Mouse (Mus musculus): ENCODE measurements at regions not wholly inside any gene's neighbourhood (a gene's known extent, or its start where the extent isn't known, plus 50 kb on each side); places are given as distances from the start of the nearest gene placed in this dataset.

DNA sequence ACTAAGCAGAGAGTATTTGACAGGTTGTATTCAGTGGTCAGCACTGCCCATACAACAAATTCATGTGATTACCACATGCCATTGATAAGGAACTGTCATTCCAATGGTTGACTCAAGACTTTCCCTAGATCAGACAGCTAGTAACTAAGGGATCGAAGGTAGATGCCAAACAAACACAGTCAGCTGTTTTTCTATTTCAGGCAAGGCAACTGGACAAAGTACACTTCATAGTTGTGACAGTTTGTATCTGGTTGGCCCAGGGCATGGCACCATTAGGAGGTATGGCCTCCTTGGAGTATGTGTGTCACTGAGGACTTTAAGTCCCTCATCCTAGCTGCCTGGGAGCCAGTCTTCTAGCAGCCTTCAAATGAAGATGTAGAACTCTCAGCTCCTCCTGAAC lies 62.8 kb upstream of the Aldh1a3 start:
- Histone ChIP-seq H3K27ac (replicated peaks; ENCODE audit: insufficient read depth, low read depth, low read length) (no peak overlapping the region), H3K36me3 (ENCODE audit: control insufficient read depth, insufficient read depth, low read length) (no peaks in the 10 kb centered on the region), H3K4me1 (ENCODE audit: control insufficient read depth, insufficient read depth, low read length) (peaks cover 2% of the 10 kb centered on the region; the same call in 1 of the 2 replicates), H3K9ac (ENCODE audit: low read depth, low read length) (no peak overlapping the region), H3K27me3 (ENCODE audit: control insufficient read depth, insufficient read depth, low read length) (no peaks in the 10 kb centered on the region), H3K79me2 (ENCODE audit: control insufficient read depth, insufficient read depth, low read length) (no peaks in the 10 kb centered on the region), H3K4me3 (ENCODE audit: insufficient read depth, low read depth, low read length) (no peak overlapping the region)
- 35% methylated on average over 1 of the region's 1 CpGs for WGBS
- DNase-seq (ENCODE audit: extremely low read depth, low read depth, low spot score), result peak; percentile 89
- TF ChIP-seq CTCF (IDR thresholded peaks at IDR 0.05; ENCODE audit: low read depth, low read length) (no peak), POLR2A (IDR thresholded peaks at IDR 0.05; ENCODE audit: extremely low read depth, insufficient read depth, low read length) (no peak)

GRCm38 (mm10) chr7:66487751-66488150 lies 60.4 kb upstream of the Aldh1a3 start:
- Histone ChIP-seq H3K27me3 (ENCODE audit: control insufficient read depth, insufficient read depth, low read length) (no peaks in the 10 kb centered on the region), H3K27ac (replicated peaks; ENCODE audit: insufficient read depth, low read depth, low read length) (no peak overlapping the region), H3K36me3 (ENCODE audit: control insufficient read depth, insufficient read depth, low read length) (no peaks in the 10 kb centered on the region), H3K4me1 (ENCODE audit: control insufficient read depth, insufficient read depth, low read length) (peaks cover 2% of the 10 kb centered on the region; the same call in 1 of the 2 replicates), H3K9ac (ENCODE audit: low read depth, low read length) (no peak overlapping the region), H3K79me2 (ENCODE audit: control insufficient read depth, insufficient read depth, low read length) (no peaks in the 10 kb centered on the region), H3K4me3 (ENCODE audit: insufficient read depth, low read depth, low read length) (no peak overlapping the region)
- TF ChIP-seq CTCF (IDR thresholded peaks at IDR 0.05; ENCODE audit: low read depth, low read length) (no peak), POLR2A (IDR thresholded peaks at IDR 0.05; ENCODE audit: extremely low read depth, insufficient read depth, low read length) (no peak)
- no peak for DNase-seq (ENCODE audit: extremely low read depth, low read depth, low spot score)

GRCm38 (mm10) chr7:66480446-66480845 lies 53.1 kb upstream of the Aldh1a3 start:
- no peaks in the 10 kb centered on the region for H3K79me2 ChIP-seq (ENCODE audit: control insufficient read depth, insufficient read depth, low read length)
- no peaks in the 10 kb centered on the region for H3K27me3 ChIP-seq (ENCODE audit: control insufficient read depth, insufficient read depth, low read length)
- no peak for DNase-seq (ENCODE audit: extremely low read depth, low read depth, low spot score)
- 62% methylated on average over 4 of the region's 4 CpGs for WGBS
- no peaks in the 10 kb centered on the region; the same call in 1 of the 2 replicates for H3K4me1 ChIP-seq (ENCODE audit: control insufficient read depth, insufficient read depth, low read length)
- H3K27ac ChIP-seq (replicated peaks; ENCODE audit: insufficient read depth, low read depth, low read length), result no peak overlapping the region
- no peak for TF ChIP-seq CTCF (IDR thresholded peaks at IDR 0.05; ENCODE audit: low read depth, low read length)
- TF ChIP-seq POLR2A (IDR thresholded peaks at IDR 0.05; ENCODE audit: extremely low read depth, insufficient read depth, low read length), result no peak
- no peak overlapping the region for H3K4me3 ChIP-seq (ENCODE audit: insufficient read depth, low read depth, low read length)
- no peaks in the 10 kb centered on the region for H3K36me3 ChIP-seq (ENCODE audit: control insufficient read depth, insufficient read depth, low read length)
- no peak overlapping the region for H3K9ac ChIP-seq (ENCODE audit: low read depth, low read length)

DNA sequence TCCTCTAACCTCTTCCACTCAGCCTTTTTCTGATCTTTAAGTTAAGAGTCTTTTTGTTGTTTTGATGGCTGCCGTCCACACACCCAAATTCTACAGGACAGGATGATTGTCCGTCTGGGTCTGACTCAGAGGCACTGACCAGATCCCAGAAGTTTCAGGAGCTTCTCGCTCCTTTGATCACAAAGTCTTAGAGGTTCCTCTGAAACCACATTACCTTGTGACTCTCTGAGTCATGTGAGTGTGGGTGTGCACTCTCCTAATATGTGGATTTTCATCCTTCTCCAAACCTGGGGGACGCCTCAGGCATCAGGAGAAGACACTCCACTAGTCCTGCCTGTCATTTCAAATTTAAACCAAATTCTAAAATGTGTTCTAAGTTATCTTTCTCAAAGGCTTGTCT lies 52.0 kb upstream of the Aldh1a3 start:
- Histone ChIP-seq H3K4me3 (ENCODE audit: insufficient read depth, low read depth, low read length) (no peak overlapping the region), H3K27me3 (ENCODE audit: control insufficient read depth, insufficient read depth, low read length) (no peaks in the 10 kb centered on the region), H3K79me2 (ENCODE audit: control insufficient read depth, insufficient read depth, low read length) (no peaks in the 10 kb centered on the region), H3K36me3 (ENCODE audit: control insufficient read depth, insufficient read depth, low read length) (no peaks in the 10 kb centered on the region), H3K4me1 (ENCODE audit: control insufficient read depth, insufficient read depth, low read length) (no peaks in the 10 kb centered on the region; the same call in 1 of the 2 replicates), H3K27ac (replicated peaks; ENCODE audit: insufficient read depth, low read depth, low read length) (no peak overlapping the region), H3K9ac (ENCODE audit: low read depth, low read length) (no peak overlapping the region)
- no peak for DNase-seq (ENCODE audit: extremely low read depth, low read depth, low spot score)
- WGBS, result 94% methylated on average over 4 of the region's 4 CpGs
- TF ChIP-seq CTCF (IDR thresholded peaks at IDR 0.05; ENCODE audit: low read depth, low read length) (no peak), POLR2A (IDR thresholded peaks at IDR 0.05; ENCODE audit: extremely low read depth, insufficient read depth, low read length) (no peak)

DNA sequence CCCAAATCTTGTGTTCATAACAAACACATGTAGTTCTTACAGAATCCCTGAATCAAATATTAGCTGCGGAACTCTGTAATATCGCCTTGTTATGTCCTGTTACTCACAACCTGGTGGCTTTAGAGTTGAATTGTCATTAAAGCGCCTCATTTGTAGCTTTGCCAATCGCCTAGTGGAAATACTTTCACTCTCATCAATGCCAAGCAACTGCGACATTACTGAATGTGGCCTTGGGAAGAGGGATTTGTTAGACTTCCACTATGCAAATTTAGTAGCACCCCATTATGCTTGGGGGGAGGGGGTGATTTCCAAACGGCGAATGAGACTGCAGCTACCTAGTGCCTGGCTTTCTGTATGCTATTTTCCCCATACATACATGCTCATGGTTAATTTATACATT lies 50.8 kb upstream of the Aldh1a3 start:
- DNase-seq (ENCODE audit: extremely low read depth, low read depth, low spot score), result no peak
- H3K79me2 ChIP-seq (ENCODE audit: control insufficient read depth, insufficient read depth, low read length), result no peaks in the 10 kb centered on the region
- no peak overlapping the region for H3K4me3 ChIP-seq (ENCODE audit: insufficient read depth, low read depth, low read length)
- no peak overlapping the region for H3K9ac ChIP-seq (ENCODE audit: low read depth, low read length)
- no peaks in the 10 kb centered on the region; the same call in 1 of the 2 replicates for H3K4me1 ChIP-seq (ENCODE audit: control insufficient read depth, insufficient read depth, low read length)
- no peaks in the 10 kb centered on the region for H3K27me3 ChIP-seq (ENCODE audit: control insufficient read depth, insufficient read depth, low read length)
- H3K36me3 ChIP-seq (ENCODE audit: control insufficient read depth, insufficient read depth, low read length), result no peaks in the 10 kb centered on the region
- 85% methylated on average over 7 of the region's 7 CpGs for WGBS
- TF ChIP-seq CTCF (IDR thresholded peaks at IDR 0.05; ENCODE audit: low read depth, low read length) (no peak), POLR2A (IDR thresholded peaks at IDR 0.05; ENCODE audit: extremely low read depth, insufficient read depth, low read length) (no peak)
- H3K27ac ChIP-seq (replicated peaks; ENCODE audit: insufficient read depth, low read depth, low read length), result no peak overlapping the region

- no peak for TF ChIP-seq CTCF (IDR thresholded peaks at IDR 0.05; ENCODE audit: low read depth, low read length)
- TF ChIP-seq POLR2A (IDR thresholded peaks at IDR 0.05; ENCODE audit: extremely low read depth, insufficient read depth, low read length), result no peak
- H3K27me3 ChIP-seq (ENCODE audit: control insufficient read depth, insufficient read depth, low read length), result no peaks in the 10 kb centered on the region
- no peak for DNase-seq (ENCODE audit: extremely low read depth, low read depth, low spot score)
- H3K27ac ChIP-seq (replicated peaks; ENCODE audit: insufficient read depth, low read depth, low read length), result no peak overlapping the region
- 60% methylated on average over 5 of the region's 5 CpGs for WGBS
- H3K9ac ChIP-seq (ENCODE audit: low read depth, low read length), result no peak overlapping the region
- no peaks in the 10 kb centered on the region for H3K79me2 ChIP-seq (ENCODE audit: control insufficient read depth, insufficient read depth, low read length)
- H3K4me1 ChIP-seq (ENCODE audit: control insufficient read depth, insufficient read depth, low read length), result no peaks in the 10 kb centered on the region; the same call in 1 of the 2 replicates
- H3K4me3 ChIP-seq (ENCODE audit: insufficient read depth, low read depth, low read length), result no peak overlapping the region
- no peaks in the 10 kb centered on the region for H3K36me3 ChIP-seq (ENCODE audit: control insufficient read depth, insufficient read depth, low read length)
Measured at GRCm38 (mm10) chr7:66477475-66477874, 50.2 kb upstream of the Aldh1a3 start.
